ENCODE assay signal across 8 mouse cellular contexts in genomic region chr16:62854191-62855068, GRCm38 (mm10). TPM values are rescaled to one million over a fixed set of nuclear protein-coding genes. Genes with fewer than 3 reads are reported as not detected.
A peak's percentile ranks its signal among the peaks of the same experiment; 100 is the strongest.
DNase-seq lines count a peak whose midpoint lies in the region; ATAC-seq lines count a peak whose summit lies in the region.

Gene Pros1, plus strand, starts transcription at chr16:62854307.

- H3K27me3 ChIP-seq in hindbrain, embryonic 15.5 days: 0 out of 2 replicates have a peak, but pooled peaks cover 4% of the 10 kb centered on the region
- H3K27me3 ChIP-seq in megakaryocyte, embryonic 14.5 days (replicated peaks): no peaks in the 10 kb centered on the region

- DNase-seq in Muller cell, postnatal 12 days (ENCODE audit: inconsistent ontology term): peak; percentile 82
- peak; percentile 10 for DNase-seq in cerebellum, adult 9-11 months
- peak; percentile 21 to 43 for DNase-seq in gastrocnemius, adult 8-10 months (ENCODE audit: low spot score in 2 of 2)
- peak in 1 of 2 experiments; percentile 9 for DNase-seq in left cerebral cortex, adult 8-10 months (ENCODE audit: low spot score in 2 of 2)
- DNase-seq in right cerebral cortex, postnatal 14 days: peak; percentile 38
- peak; percentile 55 to 67 for DNase-seq in urinary bladder, postnatal 4 days (ENCODE audit: low spot score in 2 of 2)

- peaks cover 8% of the 10 kb centered on the region for H3K4me1 ChIP-seq in hindbrain, embryonic 15.5 days (replicated peaks)
- peaks cover 43% of the 10 kb centered on the region for H3K4me1 ChIP-seq in megakaryocyte, embryonic 14.5 days

- peak within 1 kb of the TSS; percentile 70 for H3K4me3 ChIP-seq in hindbrain, embryonic 15.5 days
- peak within 1 kb of the TSS; percentile 90 for H3K4me3 ChIP-seq in megakaryocyte, embryonic 14.5 days (replicated peaks)

- no peaks in the 10 kb centered on the region for H3K36me3 ChIP-seq in hindbrain, embryonic 15.5 days
- H3K36me3 ChIP-seq in megakaryocyte, embryonic 14.5 days (replicated peaks; ENCODE audit: low read length): peaks cover 4% of the 10 kb centered on the region

- H3K9me3 ChIP-seq in hindbrain, embryonic 15.5 days: no peaks in the 10 kb centered on the region
- H3K9me3 ChIP-seq in megakaryocyte, embryonic 14.5 days: no peaks in the 10 kb centered on the region

- peak; percentile 94 for ATAC-seq in hindbrain, embryonic 15.5 days (ENCODE audit: low FRiP score, low read depth)

- peak within 1 kb of the TSS; percentile 80 for H3K9ac ChIP-seq in hindbrain, embryonic 15.5 days

- H3K27ac ChIP-seq in hindbrain, embryonic 15.5 days (replicated peaks): peak within 1 kb of the TSS; percentile 64

- 4% methylated on average over 33 of the region's 42 CpGs for WGBS in hindbrain, embryonic 15.5 days

- peak within 1 kb of the TSS; percentile 97 for H3K4me2 ChIP-seq in hindbrain, embryonic 15.5 days

RNA-seq across cellular contexts. Expression of gene Pros1, which starts in this region (rescaled TPM):
- 1 to 10 TPM; 3.6 to 6.2 (median 4.4) TPM for total RNA-seq in gastrocnemius, adult 8-10 months (2022)
- polyA plus RNA-seq in hindbrain, embryonic 15.5 days (2015; fragmentation: Nextera tagmentation; extraction: Ambion mirVana): 10.3 and 10.7 TPM in 2 replicates
- total RNA-seq in left cerebral cortex, adult 8-10 months (2022): 10 to 100 TPM; 10.3 to 17.0 (median 13.4) TPM
- polyA plus RNA-seq in megakaryocyte, embryonic 14.5 days (2012; ENCODE audit: insufficient read depth, low replicate concordance): 6.5 and 8.4 TPM in 2 replicates
